Mouse (Mus musculus): ENCODE results near the gene Trip11. TPM values are rescaled to one million over a fixed set of nuclear protein-coding genes. Genes with fewer than 3 reads are reported as not detected.

Gene Trip11
- total and polyA plus RNA-seq, 2 experiments from 2014 or later = 17.1 to 20.4 TPM

DNA sequence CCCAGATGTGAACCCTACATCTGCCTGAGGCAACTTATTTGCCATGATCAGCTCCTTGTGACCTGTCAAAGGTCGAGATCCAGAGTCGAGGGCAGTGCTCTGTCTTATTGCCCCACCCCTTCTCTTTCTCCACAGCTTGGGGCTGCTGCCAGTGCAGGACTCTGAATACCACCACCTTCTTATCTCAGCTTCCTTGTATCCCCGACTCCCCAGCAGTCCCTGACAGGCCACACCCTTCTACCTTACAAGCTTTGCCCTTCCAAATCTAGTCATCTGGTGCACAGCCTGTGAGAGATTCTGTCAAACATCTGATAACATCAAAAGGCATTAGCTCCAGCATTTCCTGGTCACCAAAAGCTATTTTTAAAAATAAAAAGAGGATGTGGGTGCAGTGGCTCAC lies 91.5 kb downstream of the Trip11 start:
- Histone ChIP-seq H3K4me2 (ENCODE audit: low read depth) (no peak overlapping the region), H3K9me3 (ENCODE audit: low read length) (no peaks in the 10 kb centered on the region), H3K36me3 (ENCODE audit: insufficient read depth) (no peaks in the 10 kb centered on the region), H3K27ac (ENCODE audit: low read depth, low read length) (no peak overlapping the region), H3K4me1 (ENCODE audit: insufficient read depth) (peaks cover 6% of the 10 kb centered on the region; the same call in 1 of the 2 replicates), H3K4me3 (ENCODE audit: low read depth, low read length) (no peak overlapping the region), H3K27me3 (ENCODE audit: insufficient read depth, low read length) (no peaks in the 10 kb centered on the region), H3K9ac (no peak overlapping the region)
- DNase-seq = no peak
- WGBS = 52% methylated on average over 3 of the region's 3 CpGs
- no peak for ATAC-seq
- no peak for TF ChIP-seq CTCF (IDR thresholded peaks at IDR 0.05; ENCODE audit: low read depth)

DNA sequence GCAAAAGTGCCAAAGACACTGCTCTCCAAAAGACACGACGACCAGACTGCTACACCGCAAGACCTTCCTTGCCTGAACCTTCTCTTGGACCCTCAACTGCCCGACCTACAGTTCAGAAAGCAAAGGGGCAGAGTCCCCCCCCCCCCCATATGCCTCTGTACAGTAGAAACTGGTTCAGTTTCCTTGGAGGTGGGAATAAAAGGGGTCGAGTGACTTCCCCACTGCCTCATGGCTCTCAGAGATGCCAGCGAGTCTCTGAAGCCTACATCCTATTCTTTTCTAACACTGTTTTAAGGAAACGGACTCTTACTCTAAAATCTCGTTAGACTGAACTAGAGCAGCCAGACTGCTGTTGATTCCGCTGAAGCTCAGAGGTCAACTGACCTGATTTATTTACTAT lies 93.5 kb downstream of the Trip11 start:
- no peak for TF ChIP-seq CTCF (IDR thresholded peaks at IDR 0.05; ENCODE audit: low read depth)
- Histone ChIP-seq H3K4me3 (ENCODE audit: low read depth, low read length) (peak overlapping the region; percentile 49), H3K4me2 (ENCODE audit: low read depth) (peak overlapping the region; percentile 97), H3K9ac (no peak overlapping the region), H3K4me1 (ENCODE audit: insufficient read depth) (peaks cover 6% of the 10 kb centered on the region; the same call in 1 of the 2 replicates), H3K27ac (ENCODE audit: low read depth, low read length) (no peak overlapping the region), H3K27me3 (ENCODE audit: insufficient read depth, low read length) (no peaks in the 10 kb centered on the region), H3K36me3 (ENCODE audit: insufficient read depth) (no peaks in the 10 kb centered on the region), H3K9me3 (ENCODE audit: low read length) (no peaks in the 10 kb centered on the region)
- ATAC-seq = no peak
- WGBS = 38% methylated on average over 9 of the region's 9 CpGs
- no peak for DNase-seq

DNA sequence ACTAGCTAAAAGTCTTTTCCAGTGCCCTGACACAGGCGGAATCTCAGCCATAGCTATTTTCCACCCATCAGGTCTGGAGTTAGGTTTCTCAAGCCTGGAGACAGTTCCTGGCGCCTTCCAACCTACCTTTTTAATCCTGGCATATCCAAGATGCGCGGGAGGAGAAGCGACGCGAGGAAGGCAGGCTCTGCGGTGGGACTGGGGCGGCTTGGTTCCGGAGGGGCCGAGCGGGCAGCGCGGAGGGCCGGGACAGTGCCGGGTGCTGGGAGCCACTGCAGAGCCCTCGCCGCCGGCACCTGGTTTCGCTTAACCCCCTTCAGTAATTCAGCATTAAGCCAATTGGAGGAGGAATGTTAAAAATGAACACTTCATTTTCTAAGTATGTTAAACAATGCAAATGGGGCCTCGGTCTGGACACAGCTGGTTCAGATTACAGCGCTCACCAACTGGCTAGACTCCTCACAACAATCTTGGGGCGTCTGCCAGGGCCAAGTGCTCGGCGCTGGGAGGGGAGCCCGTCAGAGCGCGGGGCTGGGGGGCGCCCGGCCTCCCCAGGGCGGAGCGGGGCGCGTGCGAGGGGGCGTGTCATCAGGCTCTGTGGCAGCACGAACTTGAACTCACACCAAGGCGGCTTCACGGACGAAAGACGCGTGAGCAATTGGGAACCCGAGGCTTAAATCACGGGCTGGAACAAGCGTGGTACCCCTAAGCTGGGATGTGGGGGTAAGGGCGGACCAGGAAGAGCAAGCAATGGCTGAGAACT lies 94.3 kb downstream of the Trip11 start, which contains the start of gene Fbln5:
Gene Fbln5 (minus strand): TSS at position 448 of the 763 bp plus-strand sequence.
- no peak for TF ChIP-seq CTCF (IDR thresholded peaks at IDR 0.05; ENCODE audit: low read depth)
- peak; percentile 18 for DNase-seq
- H3K9me3 ChIP-seq (ENCODE audit: low read length) = no peaks in the 10 kb centered on the region
- peaks cover 6% of the 10 kb centered on the region; the same call in 1 of the 2 replicates for H3K4me1 ChIP-seq (ENCODE audit: insufficient read depth)
- H3K9ac ChIP-seq = peak within 1 kb of the TSS; percentile 51
- WGBS = 3% methylated on average over 46 of the region's 46 CpGs
- no peak within 1 kb of the TSS for H3K27ac ChIP-seq (ENCODE audit: low read depth, low read length)
- H3K4me3 ChIP-seq (ENCODE audit: low read depth, low read length) = peak within 1 kb of the TSS; percentile 49
- no peaks in the 10 kb centered on the region for H3K27me3 ChIP-seq (ENCODE audit: insufficient read depth, low read length)
- no peaks in the 10 kb centered on the region for H3K36me3 ChIP-seq (ENCODE audit: insufficient read depth)
- peak; percentile 77 for ATAC-seq
- H3K4me2 ChIP-seq (ENCODE audit: low read depth) = peak within 1 kb of the TSS; percentile 97

DNA sequence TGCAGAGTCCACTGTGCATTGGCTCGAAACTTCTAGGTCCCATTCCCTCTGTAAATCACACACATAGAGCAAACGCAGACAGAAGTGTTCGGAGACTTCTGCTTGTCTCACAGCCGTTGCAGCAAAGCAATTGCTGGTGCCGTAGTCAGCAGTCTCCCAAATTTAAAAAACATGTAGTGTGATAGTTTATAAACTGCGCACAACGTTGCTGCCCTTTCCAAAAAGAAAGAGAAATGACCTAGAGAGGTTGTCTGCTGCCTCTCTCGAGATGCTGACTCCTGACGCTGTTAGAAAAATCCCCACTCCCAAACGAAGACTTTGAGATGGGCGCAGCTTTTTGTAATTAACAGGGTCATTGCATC lies 94.8 kb downstream of the Trip11 start:
- Histone ChIP-seq H3K4me3 (ENCODE audit: low read depth, low read length) (peak overlapping the region; percentile 49), H3K27me3 (ENCODE audit: insufficient read depth, low read length) (no peaks in the 10 kb centered on the region), H3K9ac (no peak overlapping the region), H3K27ac (ENCODE audit: low read depth, low read length) (no peak overlapping the region), H3K4me2 (ENCODE audit: low read depth) (peak overlapping the region; percentile 97), H3K36me3 (ENCODE audit: insufficient read depth) (no peaks in the 10 kb centered on the region), H3K4me1 (ENCODE audit: insufficient read depth) (peaks cover 6% of the 10 kb centered on the region; the same call in 1 of the 2 replicates), H3K9me3 (ENCODE audit: low read length) (no peaks in the 10 kb centered on the region)
- TF ChIP-seq CTCF (IDR thresholded peaks at IDR 0.05; ENCODE audit: low read depth) = no peak
- no peak for DNase-seq
- ATAC-seq = peak; percentile 26
- WGBS = 23% methylated on average over 11 of the region's 11 CpGs

DNA sequence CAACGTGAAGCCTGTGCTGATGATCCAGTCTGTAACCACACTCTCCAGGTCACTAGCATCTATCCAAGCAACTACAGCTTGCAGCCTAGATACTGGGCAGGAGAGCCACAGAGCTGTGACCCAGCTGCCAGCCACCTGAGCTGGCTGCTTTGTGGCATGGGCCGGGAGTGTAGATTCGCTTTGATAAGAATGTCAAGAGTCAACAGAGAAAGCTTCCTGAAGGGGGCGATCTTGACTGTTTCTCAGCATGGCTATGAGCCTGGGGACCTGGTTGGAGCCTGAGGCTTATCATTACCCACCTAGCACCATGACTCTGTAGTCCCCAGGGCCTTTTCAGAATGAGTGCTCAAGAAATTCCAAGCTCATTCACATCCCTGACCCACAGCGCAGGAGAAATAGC lies 96.3 kb downstream of the Trip11 start:
- no peaks in the 10 kb centered on the region for H3K9me3 ChIP-seq (ENCODE audit: low read length)
- no peaks in the 10 kb centered on the region for H3K27me3 ChIP-seq (ENCODE audit: insufficient read depth, low read length)
- DNase-seq = no peak
- no peak for ATAC-seq
- no peak overlapping the region for H3K4me2 ChIP-seq (ENCODE audit: low read depth)
- peaks cover 6% of the 10 kb centered on the region; the same call in 1 of the 2 replicates for H3K4me1 ChIP-seq (ENCODE audit: insufficient read depth)
- H3K27ac ChIP-seq (ENCODE audit: low read depth, low read length) = no peak overlapping the region
- no peak overlapping the region for H3K4me3 ChIP-seq (ENCODE audit: low read depth, low read length)
- 57% methylated on average over 5 of the region's 5 CpGs for WGBS
- no peak overlapping the region for H3K9ac ChIP-seq
- no peak for TF ChIP-seq CTCF (IDR thresholded peaks at IDR 0.05; ENCODE audit: low read depth)
- H3K36me3 ChIP-seq (ENCODE audit: insufficient read depth) = no peaks in the 10 kb centered on the region

DNA sequence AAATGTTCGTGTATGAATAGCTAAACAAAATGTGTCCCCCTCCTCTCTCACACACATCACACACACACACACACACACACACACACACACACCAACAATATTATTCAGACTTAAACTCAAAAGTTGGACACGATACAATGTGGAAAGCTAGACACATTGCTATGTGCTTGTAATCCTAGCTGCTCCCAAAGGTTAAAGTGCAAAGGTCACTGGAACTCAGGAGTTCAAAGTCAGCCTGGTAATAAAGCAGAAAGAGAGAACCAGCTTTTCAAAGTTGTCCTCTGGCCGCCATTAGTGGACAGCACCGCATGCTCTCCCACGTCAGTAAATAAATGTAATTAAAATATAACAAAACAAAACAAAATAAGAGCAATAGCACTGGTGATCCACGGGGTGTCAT lies 97.3 kb downstream of the Trip11 start:
- WGBS = 83% methylated on average over 6 of the region's 6 CpGs
- Histone ChIP-seq H3K4me1 (ENCODE audit: insufficient read depth) (peaks cover 6% of the 10 kb centered on the region; the same call in 1 of the 2 replicates), H3K27ac (ENCODE audit: low read depth, low read length) (no peak overlapping the region), H3K27me3 (ENCODE audit: insufficient read depth, low read length) (no peaks in the 10 kb centered on the region), H3K9ac (no peak overlapping the region), H3K4me2 (ENCODE audit: low read depth) (no peak overlapping the region), H3K4me3 (ENCODE audit: low read depth, low read length) (no peak overlapping the region), H3K9me3 (ENCODE audit: low read length) (no peaks in the 10 kb centered on the region), H3K36me3 (ENCODE audit: insufficient read depth) (no peaks in the 10 kb centered on the region)
- DNase-seq (no peak), ATAC-seq (no peak)
- TF ChIP-seq CTCF (IDR thresholded peaks at IDR 0.05; ENCODE audit: low read depth) = no peak

DNA sequence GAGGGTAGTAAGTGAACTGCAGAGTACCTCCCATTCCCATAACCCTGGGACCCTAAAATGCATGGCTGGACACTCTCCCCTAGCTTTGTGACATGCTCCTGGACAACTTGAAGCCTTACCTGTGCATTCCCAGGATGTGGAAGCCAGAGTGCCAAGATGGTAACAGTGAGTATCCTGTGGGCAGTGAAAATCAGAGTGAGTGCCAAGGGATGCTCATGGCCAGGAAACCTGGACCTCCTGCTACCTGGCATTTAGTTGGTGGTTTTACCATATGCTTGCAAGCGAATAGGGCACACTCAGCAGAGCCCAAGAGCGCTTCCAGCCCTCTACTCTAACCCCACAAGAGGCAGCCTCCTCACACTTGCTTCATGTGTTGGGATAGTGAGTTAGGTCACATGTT lies 98.6 kb downstream of the Trip11 start:
- no peak for TF ChIP-seq CTCF (IDR thresholded peaks at IDR 0.05; ENCODE audit: low read depth)
- Histone ChIP-seq H3K36me3 (ENCODE audit: insufficient read depth) (no peaks in the 10 kb centered on the region), H3K4me2 (ENCODE audit: low read depth) (no peak overlapping the region), H3K4me1 (ENCODE audit: insufficient read depth) (peaks cover 6% of the 10 kb centered on the region; the same call in 1 of the 2 replicates), H3K27ac (ENCODE audit: low read depth, low read length) (no peak overlapping the region), H3K4me3 (ENCODE audit: low read depth, low read length) (no peak overlapping the region), H3K9ac (no peak overlapping the region), H3K9me3 (ENCODE audit: low read length) (no peaks in the 10 kb centered on the region), H3K27me3 (ENCODE audit: insufficient read depth, low read length) (no peaks in the 10 kb centered on the region)
- WGBS = 87% methylated on average over 2 of the region's 2 CpGs
- ATAC-seq = no peak
- DNase-seq = no peak
